Mouse (Mus musculus) induced T-regulatory cell, adult 2 months (primary cell): Measurements from ENCODE around the gene Aqp7.
A peak's percentile ranks its signal among the peaks of the same experiment; 100 is the strongest.
"Not testable (repeated sequence)": the region's sequence is repeated elsewhere in the genome, so short reads cannot be mapped to it uniquely, and the experiment has no call there.

Experiments used
- DNase-seq: peaks from one replicate; pipeline ENCODE4 v3.0.0-alpha.2; 2012; ENCODE audit warnings: low read depth

Gene Aqp7

GRCm38 (mm10) chr4:41047524-41048271, at the start of gene Aqp7:
Gene Aqp7, minus strand, starts transcription at chr4:41048139.
- DNase-seq, result no peak

DNA sequence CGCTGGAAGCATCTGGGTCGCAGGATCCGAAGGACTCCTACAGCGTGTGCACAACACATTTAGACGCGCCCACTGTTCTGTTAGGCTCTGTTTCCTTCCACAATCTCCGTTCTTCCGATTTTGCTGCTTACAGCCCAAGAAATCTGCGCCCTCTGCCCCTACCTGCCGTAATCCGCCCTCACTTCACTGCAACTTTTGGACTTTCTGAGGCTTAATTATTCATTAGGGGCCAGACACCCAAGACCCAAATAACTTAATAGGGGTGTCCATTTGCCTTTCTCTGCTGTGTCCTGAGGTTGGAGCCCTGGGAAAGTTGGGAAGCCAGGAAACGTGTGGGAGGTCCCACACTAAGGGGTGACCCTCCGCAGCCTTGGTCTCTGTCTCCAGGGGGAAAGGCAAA, 49.4 kb upstream of the Aqp7 start:
- DNase-seq, result peak; percentile 8

DNA sequence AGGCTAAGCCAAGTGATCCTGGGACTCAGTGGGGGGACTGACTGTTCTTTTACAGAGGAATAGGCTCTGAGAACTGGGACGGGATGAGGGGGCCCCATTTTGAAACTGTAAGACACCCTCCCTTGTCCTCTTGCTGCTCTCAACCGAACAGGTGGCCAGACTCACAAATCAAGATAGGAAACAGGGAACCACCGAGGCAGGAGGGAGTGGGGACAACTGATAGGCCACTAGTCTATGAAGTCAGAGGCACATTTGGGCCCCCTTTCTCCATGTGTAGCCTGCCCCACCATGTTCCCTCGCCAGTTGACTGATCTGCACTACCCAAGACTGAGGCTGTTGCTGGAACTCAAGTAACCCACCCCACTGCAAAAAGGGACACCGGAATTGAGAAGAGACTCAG, 48.9 kb upstream of the Aqp7 start:
- DNase-seq, result no peak

DNA sequence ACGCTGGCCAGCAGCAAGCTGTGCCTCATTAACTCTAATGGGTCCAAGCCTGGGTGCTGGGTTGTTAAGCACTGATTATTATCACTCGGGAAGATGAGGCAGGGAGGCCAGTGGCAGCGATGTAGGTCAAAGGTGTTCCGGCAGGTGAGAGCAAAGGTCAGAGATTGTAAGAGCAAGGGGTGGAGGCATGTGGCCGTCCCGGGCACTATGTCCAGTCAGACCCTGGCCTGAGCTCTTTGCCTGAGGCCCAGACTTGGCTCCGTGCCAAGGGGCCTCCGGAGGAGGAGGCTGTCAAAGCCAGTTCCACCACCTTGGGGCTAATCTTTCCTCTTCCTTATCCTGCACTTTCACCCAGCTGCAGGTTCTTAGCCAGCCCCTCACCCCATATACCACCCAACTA, 48.2 kb upstream of the Aqp7 start:
- no peak for DNase-seq

DNA sequence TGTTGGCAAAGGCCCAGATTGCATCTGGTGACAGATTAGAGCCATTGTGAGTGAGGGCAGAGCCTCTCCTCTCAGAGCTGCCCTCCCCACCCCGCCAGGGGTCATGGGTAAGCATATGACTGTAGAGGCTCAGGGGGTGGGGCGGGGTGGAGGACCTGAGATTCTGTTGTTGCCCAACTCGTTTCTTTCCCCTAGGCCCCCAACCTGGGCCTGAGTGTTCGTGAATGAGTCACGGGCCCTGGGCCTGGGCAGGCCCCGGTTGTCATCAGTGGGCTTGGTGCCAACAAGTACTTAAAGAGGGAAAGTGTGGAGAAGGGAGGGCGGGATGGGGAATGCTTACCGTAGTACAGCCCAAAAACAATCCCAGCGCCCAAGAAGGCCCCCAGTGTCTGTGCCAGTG, 46.4 kb upstream of the Aqp7 start:
- no peak for DNase-seq

GRCm38 (mm10) chr4:41092958-41093357, 45.0 kb upstream of the Aqp7 start:
- no peak for DNase-seq

DNA sequence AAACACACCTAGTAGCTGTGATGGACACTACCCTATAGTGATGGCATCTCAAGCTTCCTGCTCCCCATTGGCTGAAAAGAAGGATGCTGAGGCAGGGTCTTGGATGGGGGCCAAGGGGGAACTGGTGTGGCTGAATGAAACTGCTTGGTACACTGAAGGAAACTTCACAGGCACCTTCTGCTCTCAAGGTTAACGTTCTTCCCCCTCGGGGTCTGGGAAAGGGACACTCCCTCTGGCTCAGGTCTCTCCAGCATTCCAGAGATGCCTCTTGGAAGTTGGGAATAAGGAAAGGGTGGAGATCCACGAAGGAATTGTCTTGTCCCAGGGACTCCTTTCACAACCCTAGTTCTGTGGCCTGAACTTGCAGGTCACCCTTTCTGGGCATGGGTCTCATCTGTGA, 43.5 kb upstream of the Aqp7 start:
- DNase-seq, result no peak

DNA sequence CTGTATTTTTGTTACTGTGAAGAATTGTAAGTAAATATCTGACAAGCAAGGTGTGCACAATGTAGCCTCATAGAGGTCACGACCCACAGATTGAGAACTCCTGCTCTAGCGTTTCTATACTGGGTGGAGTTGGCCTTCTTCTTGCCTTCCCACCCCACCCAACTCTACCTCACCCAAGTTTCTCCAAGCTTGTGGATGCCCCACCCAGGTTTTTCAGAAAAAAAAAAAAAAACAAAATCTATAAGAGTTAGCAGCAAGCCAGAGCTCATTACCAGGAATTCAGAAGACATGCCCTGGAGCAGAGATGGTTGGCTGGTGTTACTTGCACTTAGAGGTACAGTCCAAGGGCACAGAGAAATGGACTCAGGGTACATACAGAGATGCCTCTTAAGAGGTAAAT, 41.8 kb upstream of the Aqp7 start:
- no peak for DNase-seq

DNA sequence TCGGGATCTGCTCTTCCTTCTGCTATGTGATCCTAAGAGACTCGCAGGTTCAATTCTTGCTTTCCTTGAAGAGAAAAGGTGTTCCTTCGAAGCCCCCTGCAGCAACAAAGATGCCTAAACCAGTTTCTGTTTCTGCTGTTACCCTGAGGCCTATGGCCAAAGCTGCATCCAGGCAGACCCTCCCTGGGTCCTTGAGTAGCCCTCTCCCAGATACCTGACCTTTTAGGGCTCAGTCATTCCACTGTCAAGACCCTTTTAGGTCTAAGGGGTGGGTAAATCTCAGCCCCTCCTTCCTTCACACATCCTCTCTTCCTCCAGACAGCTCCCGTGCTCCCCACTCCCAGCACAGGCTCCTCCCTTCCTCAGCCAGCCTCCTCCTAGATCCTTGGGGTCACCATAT, 41.2 kb upstream of the Aqp7 start:
- DNase-seq, result no peak

- no peak for DNase-seq
Measured at GRCm38 (mm10) chr4:41087459-41088298, 39.7 kb upstream of the Aqp7 start.

- DNase-seq, result no peak
Measured at GRCm38 (mm10) chr4:41086947-41087346, 39.0 kb upstream of the Aqp7 start.

GRCm38 (mm10) chr4:41084819-41085218, 36.9 kb upstream of the Aqp7 start:
- no peak for DNase-seq

- not testable (repeated sequence) for DNase-seq
Measured at GRCm38 (mm10) chr4:41082803-41083202, 34.9 kb upstream of the Aqp7 start.

- DNase-seq, result no peak
Measured at GRCm38 (mm10) chr4:41081733-41082132, 33.8 kb upstream of the Aqp7 start.

- no peak for DNase-seq
Measured at GRCm38 (mm10) chr4:41078726-41079125, 30.8 kb upstream of the Aqp7 start.

DNA sequence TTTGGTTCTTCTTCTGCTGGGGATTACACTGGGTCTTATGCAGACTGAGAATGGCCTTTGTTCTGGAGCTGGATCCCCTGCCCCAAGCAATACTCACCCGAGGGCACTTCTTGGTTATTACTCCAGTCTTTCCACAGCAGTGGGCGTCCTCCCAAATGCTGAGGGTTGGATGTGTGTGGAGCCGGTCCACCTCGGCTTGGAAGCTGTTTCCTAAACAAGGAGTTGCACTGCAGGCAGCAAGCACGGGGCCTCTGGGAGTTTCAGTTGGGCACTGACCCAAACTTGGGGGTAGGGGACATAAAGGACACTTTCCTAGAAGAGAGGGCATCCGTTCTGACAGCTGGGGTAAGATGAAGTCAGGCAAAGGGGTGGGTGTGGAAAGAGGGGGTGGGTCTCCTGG, 26.5 kb upstream of the Aqp7 start:
- no peak for DNase-seq

DNA sequence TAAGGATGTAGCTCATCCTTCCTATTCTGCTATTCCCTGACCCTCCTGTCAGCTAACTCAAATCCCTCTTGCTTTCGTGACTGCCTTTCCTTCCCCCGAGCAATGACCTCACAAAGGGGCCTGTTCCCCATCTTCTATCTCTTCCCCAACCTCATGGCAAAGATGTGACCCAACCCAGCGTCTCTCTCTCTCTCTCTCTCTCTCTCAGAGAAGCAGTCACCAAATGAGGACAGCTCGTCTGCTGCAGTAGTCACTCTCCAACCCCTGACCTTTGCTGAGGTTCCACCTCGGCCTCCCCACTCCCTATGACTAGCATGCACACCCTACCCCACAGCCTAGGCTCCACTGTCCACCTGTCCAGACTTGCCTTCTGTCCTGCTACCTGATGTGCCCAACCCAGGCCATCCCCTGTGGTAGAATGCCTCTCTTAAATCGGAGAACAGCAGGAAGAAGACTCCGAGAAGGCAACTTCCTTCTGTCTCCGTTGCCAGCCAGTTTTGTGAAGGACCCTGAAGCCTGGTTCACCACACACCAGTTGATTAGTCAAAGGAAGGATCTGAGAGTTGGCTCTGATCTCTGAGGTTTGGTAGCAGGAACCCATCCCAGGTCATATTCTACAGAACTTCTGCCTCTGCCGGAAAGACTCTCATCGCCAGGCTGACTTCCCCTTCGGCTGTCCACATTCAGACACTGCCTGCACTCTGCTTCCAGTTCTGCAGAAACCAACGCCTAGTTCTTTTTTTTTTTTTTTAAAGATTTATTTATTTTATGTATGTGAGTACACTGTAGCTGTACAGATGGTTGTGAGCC, 25.3 kb upstream of the Aqp7 start:
- no peak for DNase-seq

DNA sequence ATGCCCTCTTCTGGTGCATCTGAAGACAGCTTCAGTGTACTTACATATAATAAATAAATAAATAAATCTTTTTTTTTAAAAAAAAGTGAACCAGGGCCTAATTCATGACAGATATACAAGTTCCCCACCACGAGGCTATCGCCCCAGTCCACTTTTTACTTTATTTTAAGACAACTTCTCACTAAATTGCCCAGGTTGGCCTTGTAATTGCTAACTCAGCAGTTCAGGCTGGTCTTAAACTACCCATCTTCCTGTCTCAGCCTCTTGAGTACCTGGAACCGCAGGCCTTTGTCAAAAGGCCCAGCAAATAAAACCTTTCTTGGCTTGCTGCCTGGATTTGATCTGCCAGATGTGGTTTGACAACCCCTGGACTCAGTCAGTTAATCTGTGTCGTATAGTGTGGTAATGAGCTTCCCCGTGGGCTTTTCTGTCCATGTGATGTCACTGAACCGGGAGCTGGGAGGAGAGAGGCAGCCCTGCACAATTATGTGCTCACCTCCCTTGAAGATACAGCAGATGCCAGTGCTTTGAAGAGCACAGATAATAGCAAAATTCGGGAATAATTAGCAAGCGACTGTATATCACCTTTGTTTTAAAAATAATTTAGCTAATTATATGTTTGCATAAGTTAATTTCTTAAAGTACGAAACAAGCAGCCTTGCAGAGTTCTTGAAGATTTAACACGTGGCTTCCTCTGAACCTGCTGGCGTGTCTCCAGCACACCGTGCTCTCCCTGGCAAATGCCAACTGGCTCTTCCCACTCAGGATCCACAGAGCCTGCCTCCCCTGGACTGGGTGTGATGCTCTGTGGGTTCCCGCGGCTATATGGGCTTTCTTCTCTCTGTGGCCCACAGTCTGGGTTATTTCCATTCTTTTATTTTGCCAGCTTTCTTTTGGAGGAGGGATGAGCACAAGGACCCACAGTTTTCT, 23.8 kb upstream of the Aqp7 start:
- no peak for DNase-seq

- DNase-seq, result no peak
Measured at GRCm38 (mm10) chr4:41065196-41065595, 17.3 kb upstream of the Aqp7 start.

DNA sequence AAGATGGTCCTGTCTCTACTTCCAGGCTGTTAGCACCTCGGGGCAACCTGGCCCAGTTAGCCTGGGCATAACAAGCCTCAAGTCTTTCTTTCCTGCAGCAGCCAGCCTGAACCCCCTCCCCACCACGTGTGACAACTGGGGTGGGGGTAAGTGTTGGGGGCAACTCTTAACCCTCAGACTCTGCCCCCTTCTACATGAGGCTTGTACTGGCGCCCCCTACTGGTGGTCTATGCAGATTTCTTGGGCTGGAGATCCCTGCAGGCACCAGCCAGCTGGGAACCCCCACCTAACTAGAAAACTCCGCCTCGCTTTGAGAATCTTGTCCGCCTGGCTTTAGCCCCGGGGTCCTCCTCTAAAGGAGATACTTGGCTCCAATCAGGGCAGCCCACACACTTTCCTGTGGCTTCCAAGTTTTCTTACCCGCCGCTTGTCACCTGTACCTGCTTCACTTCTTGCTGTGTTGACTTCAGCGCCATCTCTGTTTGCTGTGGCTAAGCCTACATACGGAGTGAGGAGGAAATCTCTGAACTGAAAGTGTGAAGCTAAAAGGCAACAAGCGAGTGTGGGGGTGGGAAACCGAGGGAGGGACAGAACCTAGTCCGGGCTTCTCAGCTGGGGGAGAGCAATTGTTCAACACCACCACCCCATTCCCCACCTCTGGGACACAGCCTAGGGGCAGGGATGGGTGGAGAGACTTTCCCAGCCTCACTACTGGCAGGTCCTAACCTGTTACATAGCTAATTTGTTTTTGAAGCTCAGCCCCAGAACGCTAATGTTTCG, 16.1 kb upstream of the Aqp7 start:
- peak; percentile 60 for DNase-seq

DNA sequence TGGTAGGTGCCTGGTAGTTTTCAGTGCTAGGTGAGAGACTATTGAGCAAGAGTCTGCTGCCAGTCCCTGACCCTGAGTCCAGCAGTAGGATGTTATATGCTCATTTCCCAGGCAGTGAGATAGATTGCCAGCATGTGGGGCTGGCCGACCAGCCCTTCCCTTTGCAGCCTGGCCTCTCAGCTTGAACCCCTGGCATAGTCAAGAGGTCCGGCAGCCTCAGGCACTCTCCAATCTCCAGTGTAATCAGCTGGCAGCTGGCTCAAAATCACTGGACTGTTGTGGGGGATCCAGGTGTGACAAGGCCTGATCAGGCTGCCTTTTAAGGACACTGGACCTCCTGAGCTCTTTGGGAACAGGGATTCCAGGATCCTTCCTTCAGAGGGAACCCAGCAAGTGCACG, 15.4 kb upstream of the Aqp7 start:
- no peak for DNase-seq
